Mouse (Mus musculus) hindbrain, embryonic 13.5 days (tissue): ENCODE results near the gene Celf2. TPM values are rescaled to one million over a fixed set of nuclear protein-coding genes. Genes with fewer than 3 reads are reported as not detected.
A peak's percentile ranks its signal among the peaks of the same experiment; 100 is the strongest.

Experiments used
- ATAC-seq: fragments of 200-750 bp; cut with Nextera tagmentation; 2 replicates; pipeline ENCODE4 v1.8.0; 2017; ENCODE audit warnings: moderate TSS enrichment; ENCODE audit not compliant: low FRiP score
- H3K27ac ChIP-seq: fragments of 300-500 bp; sonication (generic); 2 replicates; pipeline ENCODE4 v1.5.1; 2015; ENCODE audit warnings: inconsistent platforms, mild to moderate bottlenecking, moderate library complexity
- H3K27me3 ChIP-seq: fragments of 300-500 bp; sonication (generic); 2 replicates; pipeline ENCODE4 v1.6.1; 2015; ENCODE audit warnings: mild to moderate bottlenecking, inconsistent platforms
- H3K36me3 ChIP-seq: fragments of 300-500 bp; sonication (generic); 2 replicates; pipeline ENCODE4 v1.6.1; 2015; ENCODE audit warnings: mild to moderate bottlenecking, inconsistent platforms
- H3K4me1 ChIP-seq: fragments of 300-500 bp; sonication (generic); replicated peaks from 2 replicates; pipeline ENCODE4 v1.6.1; 2015; ENCODE audit warnings: inconsistent platforms
- H3K4me2 ChIP-seq: fragments of 300-500 bp; sonication (generic); 2 replicates; pipeline ENCODE4 v1.6.1; 2015; ENCODE audit warnings: inconsistent platforms, mild to moderate bottlenecking, moderate library complexity
- H3K4me3 ChIP-seq: fragments of 300-500 bp; sonication (generic); 2 replicates; pipeline ENCODE4 v1.5.1; 2015; ENCODE audit warnings: mild to moderate bottlenecking, inconsistent platforms
- H3K9ac ChIP-seq: fragments of 300-500 bp; sonication (generic); 2 replicates; pipeline ENCODE4 v1.6.1; 2015; ENCODE audit warnings: mild to moderate bottlenecking, inconsistent platforms
- H3K9me3 ChIP-seq: fragments of 300-500 bp; sonication (generic); 2 replicates; pipeline ENCODE4 v1.6.1; 2016; ENCODE audit warnings: inconsistent platforms
- WGBS: fragments of 180-500 bp; shearing (Covaris S2); methylation state at CpG from one replicate; pipeline ENCODE4 v1.1.7; 2015; 5-methylcytosine and 5-hydroxymethylcytosine counted together
- polyA plus RNA-seq: library from polyadenylated mRNA; unstranded; fragments of >200 nt; fragmentation: Nextera tagmentation; extraction: Ambion mirVana; gene quantifications from 2 replicates; pipeline ENCODE4 v1.2.1, GENCODE M21; 2015

Gene Celf2
- polyA plus RNA-seq, 1 experiment from 2014 or later: 164 TPM

DNA sequence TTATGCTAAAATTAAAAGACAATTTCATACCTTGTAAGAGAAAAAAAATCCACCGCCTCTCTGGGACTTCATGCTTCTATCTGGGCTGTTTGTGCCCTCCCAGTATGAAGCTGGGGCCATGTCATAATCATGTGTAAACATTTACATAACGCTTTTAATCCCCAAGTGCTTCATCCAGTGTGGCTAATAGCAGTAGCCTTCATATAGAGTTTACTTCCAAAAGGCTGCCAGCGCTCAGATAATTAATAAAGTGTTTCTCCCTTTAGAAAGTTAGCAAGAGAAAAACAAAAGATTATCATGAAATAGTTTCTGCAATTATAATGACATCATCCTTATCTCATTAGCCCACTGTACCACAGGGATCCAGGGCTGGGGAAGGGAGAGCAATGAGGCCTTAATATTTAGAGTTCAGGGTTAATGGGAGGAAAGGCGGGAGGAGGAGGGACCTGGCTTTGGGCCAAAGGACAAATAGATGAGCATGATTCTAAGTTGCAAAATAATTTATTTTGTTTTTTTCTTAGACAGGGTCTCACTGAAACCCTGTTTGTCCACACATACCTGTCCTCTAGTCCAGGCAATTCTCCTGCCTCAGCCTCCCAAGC lies 425.8 kb downstream of the Celf2 start:
- Histone ChIP-seq H3K27me3 (no peaks in the 10 kb centered on the region), H3K4me3 (no peak overlapping the region), H3K4me1 (peaks cover 21% of the 10 kb centered on the region), H3K9ac (no peak overlapping the region), H3K4me2 (no peak overlapping the region), H3K9me3 (no peaks in the 10 kb centered on the region), H3K36me3 (no peaks in the 10 kb centered on the region), H3K27ac (no peak overlapping the region)
- ATAC-seq: no peak
- WGBS: 74% methylated on average over 4 of the region's 4 CpGs

DNA sequence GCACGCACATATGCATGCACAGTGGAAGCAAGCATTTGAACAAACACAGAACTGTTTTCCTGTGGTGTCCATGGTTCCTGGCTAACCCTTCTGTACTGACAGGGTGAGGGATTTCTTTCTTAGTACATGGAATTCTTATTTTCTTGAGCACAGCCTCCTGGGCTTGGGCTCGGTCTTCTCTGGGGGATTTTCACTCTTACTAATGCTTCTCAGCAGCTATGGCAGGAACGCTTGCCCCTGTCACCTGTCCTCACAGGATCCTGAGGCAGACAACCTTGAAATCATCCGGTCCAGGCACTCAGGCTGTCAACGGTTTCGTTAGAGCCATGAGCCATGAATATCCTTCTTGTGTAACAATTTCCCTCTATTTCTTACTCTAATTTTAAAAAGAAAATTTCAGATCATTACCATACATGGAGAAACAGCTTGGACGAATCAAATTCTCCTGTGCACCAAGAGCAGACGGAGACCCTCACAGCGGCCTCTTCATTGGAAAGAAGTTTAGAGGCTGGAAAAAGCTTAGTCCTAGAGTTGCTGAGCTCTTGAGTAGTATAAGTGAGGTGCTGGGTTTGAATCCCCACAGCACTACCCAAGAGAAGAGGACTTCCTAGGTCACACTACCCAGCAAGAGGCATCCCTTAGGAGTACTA lies 426.9 kb downstream of the Celf2 start:
- H3K9me3 ChIP-seq: peaks cover 2% of the 10 kb centered on the region; the same call in 1 of the 2 replicates
- H3K9ac ChIP-seq: 0 out of 2 replicates have a peak overlapping the region, but pooled peaks have one; percentile 68
- H3K4me1 ChIP-seq: peaks cover 19% of the 10 kb centered on the region
- no peak for ATAC-seq
- H3K4me2 ChIP-seq: no peak overlapping the region
- WGBS: 75% methylated on average over 9 of the region's 9 CpGs
- no peaks in the 10 kb centered on the region for H3K27me3 ChIP-seq
- no peak overlapping the region for H3K4me3 ChIP-seq
- H3K36me3 ChIP-seq: no peaks in the 10 kb centered on the region
- H3K27ac ChIP-seq: no peak overlapping the region

DNA sequence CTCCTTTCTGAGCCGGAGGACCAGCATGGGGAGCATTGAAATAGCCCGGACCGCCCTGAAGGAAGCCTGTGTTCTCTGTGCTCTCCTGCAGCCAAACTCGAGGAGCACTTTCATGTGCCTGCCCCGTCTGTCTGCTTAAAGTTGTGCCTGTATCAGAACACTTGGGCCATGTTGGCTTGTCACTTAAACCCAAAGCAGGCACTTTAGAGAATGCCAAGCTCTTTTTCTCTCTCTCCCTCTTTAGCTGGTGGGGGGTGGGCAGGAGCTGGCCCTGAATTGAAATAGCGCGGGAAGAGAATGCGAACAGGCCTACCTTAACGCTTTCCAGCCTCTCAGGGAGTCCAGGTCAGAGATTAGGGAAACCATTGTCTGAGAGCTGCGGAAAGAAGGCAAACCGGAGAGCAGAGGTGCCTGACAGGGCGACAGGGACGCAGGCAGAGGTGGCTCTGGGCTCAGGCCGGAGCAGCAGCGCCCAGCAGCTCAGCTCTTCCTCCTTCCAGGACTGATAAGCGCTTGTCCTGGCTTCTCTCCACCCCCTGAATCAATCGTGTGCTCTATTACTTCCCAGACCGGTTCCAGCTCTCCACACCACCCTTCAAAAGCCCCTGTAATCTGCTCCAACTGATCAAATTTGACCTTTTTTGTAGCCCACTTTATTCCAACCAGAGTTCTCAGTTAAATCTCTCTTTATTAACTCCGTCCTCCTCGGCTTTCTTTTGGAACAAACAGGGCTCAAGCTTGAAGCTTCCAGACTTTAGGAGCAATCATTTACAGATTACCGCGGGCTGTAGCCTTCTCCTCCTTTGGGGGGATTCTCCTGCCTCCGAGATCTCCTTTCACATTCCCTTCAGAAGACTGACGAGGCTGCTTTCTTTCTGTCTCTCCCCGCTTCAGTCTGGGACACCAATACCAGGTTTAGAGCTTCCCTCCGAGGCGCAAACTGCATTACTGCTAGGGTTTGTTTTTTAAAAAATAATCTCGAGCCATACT lies 428.3 kb downstream of the Celf2 start:
- ATAC-seq: peak; percentile 58
- 7% methylated on average over 28 of the region's 28 CpGs for WGBS
- Histone ChIP-seq H3K9ac (peak overlapping the region; percentile 68), H3K4me2 (peak overlapping the region; percentile 53), H3K27ac (peak overlapping the region; percentile 52; the same call in 1 of the 2 replicates), H3K4me3 (peak overlapping the region; percentile 29), H3K36me3 (peaks cover 5% of the 10 kb centered on the region), H3K9me3 (peaks cover 12% of the 10 kb centered on the region), H3K4me1 (peaks cover 19% of the 10 kb centered on the region), H3K27me3 (no peaks in the 10 kb centered on the region)

DNA sequence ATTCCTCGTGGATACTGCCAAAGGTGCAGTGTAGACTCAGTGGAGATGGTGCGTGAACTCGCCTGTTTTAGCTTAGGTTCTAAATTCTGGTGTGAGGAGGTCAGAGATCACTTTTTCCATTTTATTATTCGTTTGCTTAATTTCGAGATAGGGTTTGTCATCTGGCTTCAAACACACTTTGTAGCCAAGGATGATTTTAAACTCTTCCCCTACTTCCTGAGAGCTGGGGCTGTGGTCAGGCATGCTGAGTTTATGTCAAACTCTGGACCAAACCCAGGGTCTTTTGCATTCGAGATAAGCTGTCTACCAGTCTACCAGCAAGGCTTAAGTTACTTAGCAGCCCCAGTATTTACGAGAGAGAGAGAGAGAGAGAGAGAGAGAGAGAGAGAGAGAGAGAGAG lies 429.3 kb downstream of the Celf2 start:
- ATAC-seq: no peak
- H3K36me3 ChIP-seq: peaks cover 5% of the 10 kb centered on the region
- H3K9me3 ChIP-seq: peaks cover 12% of the 10 kb centered on the region
- H3K27me3 ChIP-seq: no peaks in the 10 kb centered on the region
- no peak overlapping the region for H3K4me3 ChIP-seq
- 81% methylated on average over 7 of the region's 7 CpGs for WGBS
- H3K4me2 ChIP-seq: no peak overlapping the region
- no peak overlapping the region for H3K9ac ChIP-seq
- no peak overlapping the region for H3K27ac ChIP-seq
- peaks cover 19% of the 10 kb centered on the region for H3K4me1 ChIP-seq

DNA sequence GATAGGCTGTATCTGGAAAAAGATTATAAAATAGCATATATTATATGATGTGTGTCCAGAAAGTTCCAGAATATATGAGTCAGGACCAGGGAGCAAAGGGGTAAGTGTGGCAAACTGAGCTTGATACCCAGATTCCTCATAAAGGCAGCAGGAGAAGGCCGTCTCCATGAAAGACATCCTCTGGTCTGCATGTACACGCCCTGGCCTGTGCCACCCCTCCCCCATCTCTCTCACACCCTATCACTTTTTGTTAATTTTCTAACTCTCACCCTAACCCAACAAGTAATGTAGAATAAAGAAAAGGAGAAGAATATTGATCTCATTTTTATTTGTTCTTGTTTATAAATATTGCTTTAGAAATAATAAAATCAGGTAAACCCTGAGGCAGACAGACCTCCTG lies 430.0 kb downstream of the Celf2 start:
- H3K36me3 ChIP-seq: peaks cover 5% of the 10 kb centered on the region
- peaks cover 12% of the 10 kb centered on the region for H3K9me3 ChIP-seq
- no peak overlapping the region for H3K27ac ChIP-seq
- H3K4me2 ChIP-seq: no peak overlapping the region
- no peak overlapping the region for H3K9ac ChIP-seq
- no peaks in the 10 kb centered on the region for H3K27me3 ChIP-seq
- WGBS: 92% methylated on average over 2 of the region's 2 CpGs
- no peak for ATAC-seq
- peaks cover 19% of the 10 kb centered on the region for H3K4me1 ChIP-seq
- no peak overlapping the region for H3K4me3 ChIP-seq

DNA sequence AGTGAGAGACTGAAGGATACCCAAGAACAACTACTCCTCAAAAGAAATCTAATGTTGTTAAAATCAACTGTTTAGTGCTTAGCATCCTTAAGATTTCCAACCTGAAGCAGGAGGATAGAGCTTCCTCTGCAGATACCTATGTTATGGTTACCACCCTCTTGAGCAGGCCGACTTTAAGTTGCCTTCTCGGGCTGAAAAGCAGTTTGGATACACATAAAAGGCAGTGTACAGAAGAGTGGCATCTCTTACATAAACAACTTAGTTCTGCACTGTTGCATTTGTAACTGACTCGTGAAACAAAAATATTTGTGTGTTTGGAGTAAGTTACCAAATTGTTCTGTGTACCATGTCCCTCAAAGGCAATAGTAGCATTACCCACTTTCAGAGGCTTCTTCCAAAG lies 435.6 kb downstream of the Celf2 start:
- H3K27me3 ChIP-seq: no peaks in the 10 kb centered on the region
- H3K27ac ChIP-seq: no peak overlapping the region
- H3K4me1 ChIP-seq: no peaks in the 10 kb centered on the region
- H3K4me3 ChIP-seq: no peak overlapping the region
- peaks cover 5% of the 10 kb centered on the region for H3K36me3 ChIP-seq
- no peak for ATAC-seq
- no peak overlapping the region for H3K9ac ChIP-seq
- H3K4me2 ChIP-seq: no peak overlapping the region
- peaks cover 12% of the 10 kb centered on the region for H3K9me3 ChIP-seq
- WGBS: 69% methylated on average over 3 of the region's 3 CpGs

DNA sequence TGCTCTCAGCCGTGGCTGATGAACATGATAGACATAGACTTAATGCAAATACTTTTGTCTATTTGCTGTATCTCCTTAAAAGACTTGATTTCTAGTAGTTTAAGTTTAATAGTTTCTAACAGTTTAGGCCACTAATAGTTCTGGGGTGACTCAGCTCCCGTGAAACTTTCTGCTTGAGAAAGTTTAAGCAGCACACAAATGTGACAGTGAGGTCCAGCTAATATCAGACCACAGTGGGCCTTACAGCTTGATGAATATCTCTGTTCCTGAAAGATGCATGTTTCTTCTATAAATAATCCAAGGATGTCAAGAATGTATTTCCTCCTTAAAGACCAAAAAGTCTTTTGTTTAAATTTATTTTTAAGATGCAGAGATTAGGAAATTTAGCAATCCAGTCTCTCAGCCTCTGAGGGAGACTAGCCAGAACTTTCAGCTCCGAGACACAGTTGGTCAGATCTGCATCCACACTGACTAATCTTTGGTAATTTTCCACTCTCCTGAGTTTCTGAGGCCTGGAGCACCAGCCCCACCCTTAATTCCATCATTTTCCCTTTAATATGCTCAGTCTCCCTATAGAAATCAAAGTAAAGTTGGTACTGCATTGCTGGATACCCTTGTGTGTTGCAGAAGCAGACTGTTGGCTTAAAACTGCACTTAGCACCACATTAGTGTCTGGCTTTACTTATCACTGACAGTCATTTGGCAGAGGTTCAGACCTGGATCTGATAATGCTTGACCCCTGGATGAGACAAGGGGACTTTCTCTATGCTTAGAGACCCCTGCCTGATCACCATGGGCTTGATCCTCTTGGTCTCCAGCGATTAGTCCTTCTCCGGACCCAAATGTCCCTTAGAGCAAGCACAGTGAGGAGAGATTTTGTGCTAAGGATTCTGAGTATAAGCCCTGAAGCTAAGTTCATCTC lies 436.8 kb downstream of the Celf2 start:
- no peaks in the 10 kb centered on the region; the same call in 1 of the 2 replicates for H3K4me1 ChIP-seq
- H3K36me3 ChIP-seq: peaks cover 5% of the 10 kb centered on the region
- no peak overlapping the region for H3K4me2 ChIP-seq
- H3K9ac ChIP-seq: no peak overlapping the region
- no peak for ATAC-seq
- WGBS: 85% methylated on average over 5 of the region's 5 CpGs
- no peaks in the 10 kb centered on the region for H3K27me3 ChIP-seq
- H3K9me3 ChIP-seq: peaks cover 11% of the 10 kb centered on the region
- no peak overlapping the region for H3K27ac ChIP-seq
- H3K4me3 ChIP-seq: no peak overlapping the region

DNA sequence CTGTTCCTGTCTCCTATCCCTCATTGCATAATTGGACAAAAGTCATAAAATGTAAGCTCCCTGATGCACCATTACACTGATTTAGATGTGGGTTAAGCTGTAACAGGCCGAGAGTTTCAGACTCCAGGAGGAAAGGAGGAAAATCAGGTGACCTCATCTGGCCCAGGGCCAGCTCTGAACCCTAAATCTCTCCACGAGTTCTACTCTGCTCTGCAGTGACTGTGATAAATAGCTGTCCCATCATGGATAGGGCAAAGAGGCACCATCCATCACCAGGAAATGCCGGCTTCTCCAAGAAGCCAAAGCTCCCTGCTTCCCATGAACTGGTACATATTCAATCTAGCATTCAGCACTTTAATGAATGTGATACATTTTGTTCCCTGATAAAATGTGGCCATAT lies 439.9 kb downstream of the Celf2 start:
- Histone ChIP-seq H3K9me3 (no peaks in the 10 kb centered on the region), H3K9ac (no peak overlapping the region), H3K27me3 (no peaks in the 10 kb centered on the region), H3K4me1 (no peaks in the 10 kb centered on the region; the same call in 1 of the 2 replicates), H3K4me2 (no peak overlapping the region), H3K27ac (no peak overlapping the region), H3K36me3 (no peaks in the 10 kb centered on the region), H3K4me3 (no peak overlapping the region)
- WGBS: 44% methylated on average over 3 of the region's 3 CpGs
- no peak for ATAC-seq

DNA sequence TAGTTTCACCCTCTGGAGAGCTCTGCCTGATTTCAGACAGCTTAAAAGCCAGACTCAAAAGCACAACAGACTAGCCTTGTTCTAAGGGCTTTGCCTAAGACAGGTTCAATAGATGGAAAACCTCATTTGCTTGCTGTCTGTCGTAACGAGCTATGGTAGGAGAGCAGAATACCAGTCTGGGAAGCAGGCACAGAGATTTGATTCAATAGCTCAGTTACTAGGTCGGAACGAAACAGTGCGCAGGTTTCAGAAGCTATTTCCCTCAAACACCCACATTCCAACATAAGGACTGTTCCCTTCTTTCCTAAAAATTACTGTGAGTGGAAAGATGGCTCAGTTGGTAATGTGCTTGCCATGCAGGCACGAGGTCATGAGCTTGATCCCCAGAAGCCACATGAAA lies 441.1 kb downstream of the Celf2 start:
- no peaks in the 10 kb centered on the region for H3K27me3 ChIP-seq
- H3K4me2 ChIP-seq: no peak overlapping the region
- no peak overlapping the region for H3K27ac ChIP-seq
- peaks cover 9% of the 10 kb centered on the region for H3K4me1 ChIP-seq
- H3K9me3 ChIP-seq: no peaks in the 10 kb centered on the region
- no peak overlapping the region for H3K4me3 ChIP-seq
- no peak for ATAC-seq
- WGBS: 77% methylated on average over 6 of the region's 6 CpGs
- no peaks in the 10 kb centered on the region for H3K36me3 ChIP-seq
- H3K9ac ChIP-seq: no peak overlapping the region

DNA sequence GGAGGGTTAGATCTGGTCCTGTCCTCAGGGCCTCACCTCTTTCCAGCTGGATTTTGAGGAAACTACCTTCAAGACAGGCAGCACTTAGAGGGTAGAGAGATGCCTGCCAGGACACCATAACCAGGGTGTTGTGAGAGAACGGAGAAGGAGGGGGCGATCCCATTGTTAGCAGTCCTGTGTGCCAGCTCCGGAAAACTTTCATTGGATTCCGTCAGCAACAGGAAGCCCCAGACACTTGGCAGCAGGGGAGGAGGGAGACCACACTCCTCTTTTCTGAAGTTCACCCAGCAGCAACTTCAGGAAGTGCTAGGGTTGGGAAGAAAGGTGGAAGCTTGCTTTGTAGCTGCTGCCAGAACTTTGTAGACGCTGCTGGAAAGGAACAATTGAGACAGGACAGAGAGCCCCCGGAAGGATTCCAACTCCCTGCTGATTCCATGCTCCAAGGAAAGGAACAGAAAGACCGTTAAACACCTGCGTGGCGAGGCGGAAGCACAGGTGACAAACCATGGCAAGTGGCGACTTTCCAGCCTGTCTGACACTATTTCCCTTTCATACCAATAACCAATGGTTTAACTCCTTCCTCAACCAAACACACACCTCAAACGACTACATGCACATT lies 445.7 kb downstream of the Celf2 start:
- H3K4me1 ChIP-seq: peaks cover 11% of the 10 kb centered on the region
- no peak overlapping the region for H3K9ac ChIP-seq
- H3K27ac ChIP-seq: peak overlapping the region; percentile 27; the same call in 1 of the 2 replicates
- H3K4me2 ChIP-seq: peak overlapping the region; percentile 29
- no peak for ATAC-seq
- H3K4me3 ChIP-seq: no peak overlapping the region
- no peaks in the 10 kb centered on the region for H3K9me3 ChIP-seq
- 21% methylated on average over 12 of the region's 12 CpGs for WGBS
- no peaks in the 10 kb centered on the region for H3K36me3 ChIP-seq
- no peaks in the 10 kb centered on the region for H3K27me3 ChIP-seq

DNA sequence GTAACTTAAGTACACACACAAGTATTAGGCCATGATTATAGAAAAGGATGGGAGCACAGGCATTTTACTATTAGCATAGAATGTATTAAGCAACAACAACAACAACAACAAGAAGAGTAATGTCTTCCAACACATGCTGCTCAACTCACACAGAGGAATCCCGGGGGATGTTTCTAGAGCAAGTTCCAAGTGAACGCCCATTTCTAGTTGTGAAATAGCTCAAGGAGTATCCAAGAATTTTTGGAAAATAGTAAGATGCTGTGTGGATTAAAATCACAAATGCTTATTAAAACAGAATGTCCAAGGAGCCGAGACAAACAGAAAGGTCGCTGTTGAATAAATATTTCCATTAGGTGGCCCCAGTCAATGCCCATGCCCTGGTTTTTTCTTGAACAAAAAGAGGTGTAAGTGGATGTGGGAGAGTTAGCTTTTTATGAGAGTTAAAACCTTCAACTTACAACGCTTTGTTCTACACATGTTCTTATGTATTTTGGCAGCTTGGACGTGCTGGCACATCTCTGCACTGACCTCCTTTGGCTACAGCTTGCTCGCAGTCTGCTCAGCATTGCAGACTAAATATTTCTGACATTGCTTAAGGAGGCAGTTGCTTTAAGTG lies 448.8 kb downstream of the Celf2 start:
- Histone ChIP-seq H3K4me2 (no peak overlapping the region), H3K27me3 (no peaks in the 10 kb centered on the region), H3K9ac (no peak overlapping the region), H3K4me1 (peaks cover 15% of the 10 kb centered on the region), H3K9me3 (no peaks in the 10 kb centered on the region), H3K4me3 (no peak overlapping the region), H3K27ac (no peak overlapping the region), H3K36me3 (no peaks in the 10 kb centered on the region)
- no peak for ATAC-seq
- 87% methylated on average over 7 of the region's 7 CpGs for WGBS
